9 mouse cellular contexts compared by ENCODE assay signal in genomic region chr13:25932810-25933209, GRCm38 (mm10).
DNase-seq lines count a peak whose midpoint lies in the region; ATAC-seq and TF ChIP-seq lines count a peak whose summit lies in the region.
"Had no signal": no experiment of that assay in that cellular context is flagged by ENCODE, and none has a peak within 500 bp of the region (broad histone marks: within the 10 kb centered on the region; RNA-seq: fewer than 3 reads in every experiment).

No protein-coding gene starts in this region.

- peak; percentile 73 for TF ChIP-seq CTCF in gastrocnemius, adult 2 months (IDR thresholded peaks at IDR 0.05)

- H3K27ac ChIP-seq in gastrocnemius, adult 2 months: no peak overlapping the region
- no peak overlapping the region for H3K27ac ChIP-seq in kidney, embryonic 15.5 days
- H3K27ac ChIP-seq in limb, embryonic 13.5 days: 0 out of 2 replicates have a peak overlapping the region, but pooled peaks have one; percentile 3
- H3K27ac ChIP-seq in neural tube, embryonic 15.5 days (replicated peaks): peak overlapping the region; percentile 80
- H3K27ac ChIP-seq: macrophage had no signal

- peak; percentile 3 for DNase-seq in thymus, postnatal 0 days (ENCODE audit: low spot score)
- no peak for DNase-seq in thymus, adult 18-20 months
- peak; percentile 37 to 74 for DNase-seq in cerebellum, postnatal 4 days (ENCODE audit: low spot score in 2 of 2)
- DNase-seq in gastrocnemius, adult 2 months: peak; percentile 28
- DNase-seq in spleen, postnatal 14 days (ENCODE audit: low spot score in 2 of 2): no peak

- H3K4me3 ChIP-seq in gastrocnemius, adult 2 months: no peak overlapping the region
- no peak overlapping the region for H3K4me3 ChIP-seq in kidney, embryonic 15.5 days (replicated peaks)
- H3K4me3 ChIP-seq in limb, embryonic 13.5 days: no peak overlapping the region
- H3K4me3 ChIP-seq in neural tube, embryonic 15.5 days (replicated peaks): no peak overlapping the region

- H3K36me3 ChIP-seq in kidney, embryonic 15.5 days: no peaks in the 10 kb centered on the region
- no peaks in the 10 kb centered on the region for H3K36me3 ChIP-seq in limb, embryonic 13.5 days
- H3K36me3 ChIP-seq in neural tube, embryonic 15.5 days: no peaks in the 10 kb centered on the region

- peaks cover 8% of the 10 kb centered on the region for H3K4me1 ChIP-seq in kidney, embryonic 15.5 days
- peaks cover 18% of the 10 kb centered on the region for H3K4me1 ChIP-seq in limb, embryonic 13.5 days
- H3K4me1 ChIP-seq in neural tube, embryonic 15.5 days: peaks cover 18% of the 10 kb centered on the region

- WGBS in kidney, embryonic 15.5 days: 0% methylated on average over 1 of the region's 1 CpGs
- 0% methylated on average over 1 of the region's 1 CpGs for WGBS in limb, embryonic 13.5 days
- 0% methylated on average over 1 of the region's 1 CpGs for WGBS in neural tube, embryonic 15.5 days

- intact Hi-C loops in gastrocnemius, adult 2 months (cut with DNase I): no loop called here

- peak; percentile 73 for ATAC-seq in kidney, embryonic 15.5 days (replicated peaks; ENCODE audit: low FRiP score)
- ATAC-seq in limb, embryonic 13.5 days (ENCODE audit: low FRiP score, low read depth): no peak
- peak; percentile 94 for ATAC-seq in neural tube, embryonic 15.5 days (ENCODE audit: low FRiP score)

- H3K9ac ChIP-seq in kidney, embryonic 15.5 days: no peak overlapping the region
- H3K9ac ChIP-seq in limb, embryonic 13.5 days: no peak overlapping the region
- 0 out of 2 replicates have a peak overlapping the region, but pooled peaks have one; percentile 17 for H3K9ac ChIP-seq in neural tube, embryonic 15.5 days (replicated peaks)

- H3K4me2 ChIP-seq in kidney, embryonic 15.5 days: no peak overlapping the region
- H3K4me2 ChIP-seq in limb, embryonic 13.5 days (replicated peaks): no peak overlapping the region
- H3K4me2 ChIP-seq in neural tube, embryonic 15.5 days: no peak overlapping the region

- no peaks in the 10 kb centered on the region for H3K27me3 ChIP-seq in kidney, embryonic 15.5 days
- H3K27me3 ChIP-seq in limb, embryonic 13.5 days: no peaks in the 10 kb centered on the region
- H3K27me3 ChIP-seq in neural tube, embryonic 15.5 days (replicated peaks): no peaks in the 10 kb centered on the region

- H3K9me3 ChIP-seq in kidney, embryonic 15.5 days (replicated peaks): no peaks in the 10 kb centered on the region
- H3K9me3 ChIP-seq in limb, embryonic 13.5 days: no peaks in the 10 kb centered on the region
- no peaks in the 10 kb centered on the region for H3K9me3 ChIP-seq in neural tube, embryonic 15.5 days (replicated peaks)

Comparison
In these comparisons a context has a peak if more than half of its experiments do, and no peak if none do; other contexts are left out.
1. DNase-seq: peak in thymus, postnatal 0 days (single experiment), cerebellum, postnatal 4 days (2 of 2) and gastrocnemius, adult 2 months (single experiment); none in thymus, adult 18-20 months (0 of 2) and spleen, postnatal 14 days (0 of 2).
2. H3K27ac ChIP-seq: peak in limb, embryonic 13.5 days (single experiment) and neural tube, embryonic 15.5 days (single experiment); none in gastrocnemius, adult 2 months (single experiment) and kidney, embryonic 15.5 days (single experiment).